Mouse (Mus musculus) spleen, adult 2 months (tissue): ENCODE data around the gene Slc4a1. TPM values are rescaled to one million over a fixed set of nuclear protein-coding genes. Genes with fewer than 3 reads are reported as not detected.

Experiments used
- DNase-seq, 2 experiments: peaks; one replicate each; pipeline versions ENCODE4 v3.0.0 to v3.0.0-alpha.2; 2012 to 2021; ENCODE audit warnings: low spot score in 2 of 2, low read depth in 1 of 2
- H3K27ac ChIP-seq: fragments of 200-500 bp; 2 replicates; pipeline ENCODE4 v1.5.1; 2012; ENCODE audit warnings: low read length, inconsistent platforms; ENCODE audit not compliant: insufficient read depth
- H3K27me3 ChIP-seq: fragments of 200-500 bp; 2 replicates; pipeline ENCODE4 v1.6.1; 2012; ENCODE audit warnings: mild to moderate bottlenecking, moderate library complexity, low read length, inconsistent platforms; ENCODE audit not compliant: control insufficient read depth, insufficient read depth
- H3K36me3 ChIP-seq: fragments of 200-500 bp; 2 replicates; pipeline ENCODE4 v1.6.1; 2012; ENCODE audit warnings: mild to moderate bottlenecking, low read length, inconsistent platforms; ENCODE audit not compliant: control insufficient read depth, insufficient read depth
- H3K4me1 ChIP-seq: fragments of 200-500 bp; 2 replicates; pipeline ENCODE4 v1.6.1; 2011; ENCODE audit warnings: inconsistent platforms; ENCODE audit not compliant: control insufficient read depth, insufficient read depth, insufficient read length
- H3K4me3 ChIP-seq: fragments of 200-500 bp; 2 replicates; pipeline ENCODE4 v1.5.1; 2011; ENCODE audit warnings: mild to moderate bottlenecking, inconsistent platforms; ENCODE audit not compliant: insufficient read depth, insufficient read length; ENCODE audit errors: extremely low read depth
- CTCF ChIP-seq: fragments of 200-500 bp; IDR thresholded peaks from 2 replicates; pipeline ENCODE4 v1.5.1; 2011; ENCODE audit warnings: mild to moderate bottlenecking, inconsistent platforms; ENCODE audit not compliant: insufficient read depth, insufficient read length, insufficient replicate concordance; ENCODE audit errors: extremely low read depth
- POLR2A ChIP-seq: fragments of 200-500 bp; IDR thresholded peaks from 2 replicates; pipeline ENCODE4 v1.6.1; 2011; ENCODE audit warnings: low read depth, low read length, inconsistent platforms
- whole genome bisulfite sequencing: fragments of 180-500 bp; shearing (Covaris S2); methylation state at CpG from one replicate; pipeline ENCODE4 v1.1.7; 2018; 5-methylcytosine and 5-hydroxymethylcytosine counted together
- polyA plus RNA-seq: library from polyadenylated mRNA; depleted of rRNA; stranded (reverse); fragments of >200 nt; gene quantifications from 2 replicates; pipeline ENCODE4 v1.2.3, GENCODE M21; 2012

Slc4a1 gene
- polyA plus RNA-seq, 1 experiment: 381 TPM

GRCm38 (mm10) chr11:102404161-102405010, 38.4 kb upstream of the Slc4a1 start:
- Histone ChIP-seq H3K27me3 (peaks cover 4% of the 10 kb centered on the region), H3K4me3 (no peak overlapping the region), H3K4me1 (no peaks in the 10 kb centered on the region), H3K36me3 (peaks cover 7% of the 10 kb centered on the region), H3K27ac (no peak overlapping the region)
- 95% methylated on average over 18 of the region's 18 CpGs for WGBS
- TF ChIP-seq POLR2A (no peak), CTCF (no peak)
- no peak for DNase-seq

- DNase-seq: no peak
- H3K27me3 ChIP-seq: peaks cover 9% of the 10 kb centered on the region
- H3K4me1 ChIP-seq: no peaks in the 10 kb centered on the region
- whole genome bisulfite sequencing: 96% methylated on average over 11 of the region's 11 CpGs
- H3K4me3 ChIP-seq: no peak overlapping the region
- no peak overlapping the region for H3K27ac ChIP-seq
- peaks cover 7% of the 10 kb centered on the region for H3K36me3 ChIP-seq
- TF ChIP-seq CTCF (no peak), POLR2A (no peak)
Measured at GRCm38 (mm10) chr11:102403657-102404056, 37.7 kb upstream of the Slc4a1 start.

- H3K27me3 ChIP-seq: peaks cover 10% of the 10 kb centered on the region
- WGBS: 68% methylated on average over 12 of the region's 12 CpGs
- TF ChIP-seq POLR2A (no peak), CTCF (no peak)
- peaks cover 7% of the 10 kb centered on the region for H3K36me3 ChIP-seq
- H3K4me3 ChIP-seq: no peak overlapping the region
- DNase-seq: no peak
- no peaks in the 10 kb centered on the region for H3K4me1 ChIP-seq
- no peak overlapping the region for H3K27ac ChIP-seq
Measured at GRCm38 (mm10) chr11:102401898-102402500, 36.0 kb upstream of the Slc4a1 start.

GRCm38 (mm10) chr11:102400513-102401084, 34.6 kb upstream of the Slc4a1 start:
- TF ChIP-seq CTCF (no peak), POLR2A (no peak)
- Histone ChIP-seq H3K27me3 (peaks cover 10% of the 10 kb centered on the region), H3K4me1 (no peaks in the 10 kb centered on the region), H3K27ac (no peak overlapping the region), H3K4me3 (no peak overlapping the region), H3K36me3 (peaks cover 7% of the 10 kb centered on the region)
- 42% methylated on average over 12 of the region's 12 CpGs for WGBS
- no peak for DNase-seq

GRCm38 (mm10) chr11:102399610-102400072, 33.6 kb upstream of the Slc4a1 start:
- Histone ChIP-seq H3K4me3 (no peak overlapping the region), H3K27me3 (peaks cover 10% of the 10 kb centered on the region)
- 9% methylated on average over 34 of the region's 34 CpGs for WGBS

GRCm38 (mm10) chr11:102399107-102399506, 33.1 kb upstream of the Slc4a1 start:
- DNase-seq: no peak
- Histone ChIP-seq H3K4me3 (no peak overlapping the region), H3K27ac (no peak overlapping the region), H3K36me3 (peaks cover 7% of the 10 kb centered on the region), H3K4me1 (peaks cover 2% of the 10 kb centered on the region; the same call in 1 of the 2 replicates), H3K27me3 (peaks cover 10% of the 10 kb centered on the region)
- WGBS: 28% methylated on average over 15 of the region's 15 CpGs
- TF ChIP-seq POLR2A (no peak), CTCF (no peak)

More at GRCm38 (mm10) chr11:102399610-102400072, 33.6 kb upstream of the Slc4a1 start:
- H3K27ac ChIP-seq: no peak overlapping the region
- no peak for TF ChIP-seq CTCF
- TF ChIP-seq POLR2A: no peak
- H3K4me1 ChIP-seq: no peaks in the 10 kb centered on the region
- H3K36me3 ChIP-seq: peaks cover 7% of the 10 kb centered on the region
- no peak for DNase-seq
